Mouse (Mus musculus) gastrocnemius, adult 2 months (tissue): Measurements from ENCODE around the gene Mlxip. TPM values are rescaled to one million over a fixed set of nuclear protein-coding genes. Genes with fewer than 3 reads are reported as not detected.
A peak's percentile ranks its signal among the peaks of the same experiment; 100 is the strongest.

Experiments
- DNase-seq: peaks from one replicate; pipeline ENCODE4 v3.0.0; 2022
- H3K27ac ChIP-seq: fragments of 200-600 bp; 2 replicates; pipeline ENCODE4 v1.8.1; 2022; ENCODE audit warnings: mild to moderate bottlenecking
- H3K4me3 ChIP-seq: fragments of 200-600 bp; 2 replicates; pipeline ENCODE4 v1.8.1; 2022; ENCODE audit warnings: mild to moderate bottlenecking, moderate library complexity
- CTCF ChIP-seq: fragments of 200-600 bp; IDR thresholded peaks from 2 replicates; pipeline ENCODE4 v1.8.1; 2022; ENCODE audit warnings: antibody characterized with exemption, mild to moderate bottlenecking, moderate library complexity
- intact Hi-C: fragments of 180-260 bp; cut with DNase I; formaldehyde crosslinking; loops from one replicate; pipeline ENCODE4 v1.15.1; 2025
- long read RNA-seq, 2 experiments: library from polyadenylated mRNA; stranded (forward); transcript quantifications; one replicate each; pipeline ENCODE4 v2.0.0; 2021
- total RNA-seq, 2 experiments: library from RNA; stranded (reverse); gene quantifications; 2 replicates each; pipeline ENCODE4 v1.2.3; 2021

Gene Mlxip
- 10 to 100 TPM; 55.7 to 66.0 TPM for total RNA-seq
- long read RNA-seq, experiment 1, full-length matches to known transcripts = 2 of 39 reads
- long read RNA-seq, experiment 1, partial matches to known transcripts = 8 of 39 reads
- long read RNA-seq, experiment 1, other reads (novel, unspliced or antisense) = 29 of 39 reads
- long read RNA-seq, experiment 2, partial matches to known transcripts = 6 of 17 reads
- long read RNA-seq, experiment 2, other reads (novel, unspliced or antisense) = 11 of 17 reads

DNA sequence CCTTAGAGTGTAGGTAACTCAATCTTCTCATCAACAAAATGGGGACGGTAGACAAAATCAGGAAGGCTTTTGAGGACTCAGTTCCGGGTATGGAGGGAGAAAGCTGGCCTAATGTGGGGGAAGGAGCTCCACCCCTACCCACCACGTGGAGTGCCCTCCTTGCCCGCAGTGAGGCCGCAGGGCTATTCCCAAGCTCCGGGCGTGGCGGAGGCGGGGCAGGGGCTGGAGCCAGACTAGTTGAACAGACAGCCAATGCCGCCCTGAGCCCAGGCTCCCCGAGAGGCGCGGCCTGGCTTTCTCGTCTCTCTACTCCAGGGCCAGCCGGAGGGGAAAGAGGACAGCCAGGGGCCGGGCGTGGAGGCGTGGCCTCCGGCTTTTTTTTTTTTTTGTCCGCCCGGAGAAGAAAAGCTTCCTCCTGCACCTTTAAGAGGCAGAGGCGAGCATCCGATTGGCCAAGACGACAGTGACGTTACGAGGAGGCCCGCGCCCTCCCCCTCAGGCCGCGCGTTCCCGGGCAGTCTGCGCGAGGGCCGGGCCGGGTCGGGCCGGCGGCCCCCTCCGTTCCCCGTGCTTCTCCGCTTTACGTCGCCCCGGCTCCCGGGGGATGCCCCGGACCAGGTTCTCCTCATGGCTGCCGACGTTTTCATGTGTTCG lies at the start of gene Mlxip:
TSS of gene Mlxip (plus strand) at position 496 of the 654 bp plus-strand sequence.
- DNase-seq = peak; percentile 98
- peak within 1 kb of the TSS; percentile 98 for H3K27ac ChIP-seq
- intact Hi-C loops = loop anchor here (5.0 kb wide), 1 partner anchor 38 kb away; no protein-coding TSS in a partner anchor
- no peak for TF ChIP-seq CTCF
- peak within 1 kb of the TSS; percentile 74 for H3K4me3 ChIP-seq

GRCm38 (mm10) chr5:123344963-123345852 lies 49.4 kb upstream of the Mlxip start:
- TF ChIP-seq CTCF = no peak
- peak overlapping the region; percentile 95 for H3K4me3 ChIP-seq
- peak; percentile 77 for DNase-seq
- H3K27ac ChIP-seq = peak overlapping the region; percentile 93
- intact Hi-C loops = loop anchor here (5.0 kb wide), 1 partner anchor 43 kb away; no protein-coding TSS in a partner anchor

DNA sequence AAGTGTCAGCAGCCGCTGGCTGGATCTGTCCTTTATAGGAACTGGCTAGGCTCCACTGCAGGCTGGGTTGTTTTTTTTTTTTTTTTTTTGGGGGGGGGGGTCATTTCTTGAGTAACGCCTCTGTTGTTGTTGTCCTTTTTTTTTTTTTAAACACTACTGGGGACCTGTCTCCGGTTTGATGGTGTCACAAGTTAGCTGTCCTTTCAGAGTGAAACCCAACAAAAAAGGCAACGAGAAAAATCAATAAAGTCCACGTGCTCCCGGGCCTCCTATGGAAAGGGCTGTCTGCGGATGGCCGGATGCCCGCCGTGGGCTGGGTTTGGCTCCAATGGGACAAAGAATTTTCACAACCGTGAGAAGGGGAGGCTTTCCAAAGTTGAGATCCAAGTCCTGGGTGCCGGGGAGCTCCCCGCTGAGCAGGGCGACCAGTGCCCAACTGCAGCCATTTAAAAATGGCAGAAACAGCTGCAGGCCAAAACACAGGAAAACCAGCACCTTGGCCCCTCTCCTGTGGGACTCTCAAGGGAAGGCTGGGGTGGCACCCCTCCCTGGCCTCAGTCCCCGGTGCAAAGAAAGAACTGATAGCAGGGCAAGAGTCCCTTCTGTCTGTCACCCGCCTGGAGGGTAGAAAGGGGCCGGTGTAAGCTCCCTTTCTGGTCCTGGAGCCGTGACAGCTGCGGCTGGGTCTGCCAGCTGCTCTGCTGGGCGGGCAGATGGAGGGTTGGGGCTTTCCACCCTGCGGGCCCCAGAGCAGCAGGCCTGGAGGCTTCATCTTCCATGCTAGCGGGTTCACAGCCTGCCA lies 48.5 kb upstream of the Mlxip start:
- intact Hi-C loops = no loop called here
- no peak for TF ChIP-seq CTCF
- peak overlapping the region; percentile 93 for H3K27ac ChIP-seq
- peak; percentile 87 for DNase-seq
- peak overlapping the region; percentile 95 for H3K4me3 ChIP-seq

DNA sequence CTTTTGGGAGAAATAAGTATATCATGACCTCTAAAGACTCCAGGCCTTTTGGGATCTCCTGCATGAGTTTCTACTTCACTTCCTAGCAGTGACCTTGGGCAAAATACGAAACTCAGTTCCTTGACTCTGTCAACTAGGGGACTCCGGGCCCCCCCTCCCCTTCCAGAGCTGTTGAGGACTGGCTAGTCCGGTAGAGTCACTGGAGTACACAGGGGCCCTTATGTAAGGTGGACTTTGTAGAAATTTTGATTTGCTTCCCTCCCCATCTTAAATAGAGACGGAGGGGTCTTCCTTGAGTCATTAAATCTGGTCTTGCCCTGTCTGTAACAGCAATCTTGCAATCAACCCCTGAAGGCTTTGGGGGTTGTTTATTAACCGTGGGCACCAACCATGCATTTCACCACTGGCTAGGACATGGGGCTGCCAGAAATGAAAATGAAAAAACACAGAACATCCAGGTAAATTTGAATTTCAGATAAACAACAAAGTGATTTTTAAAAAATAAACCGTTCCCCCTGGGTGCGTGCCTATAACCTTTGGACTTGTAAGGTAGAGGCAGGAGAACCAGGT lies 47.8 kb upstream of the Mlxip start:
- Histone ChIP-seq H3K27ac (peak overlapping the region; percentile 93), H3K4me3 (peak overlapping the region; percentile 95)
- no peak for DNase-seq
- TF ChIP-seq CTCF = no peak
- intact Hi-C loops = no loop called here

- DNase-seq = no peak
- no peak for TF ChIP-seq CTCF
- intact Hi-C loops = no loop called here
- H3K4me3 ChIP-seq = no peak overlapping the region
- no peak overlapping the region for H3K27ac ChIP-seq
Observed at GRCm38 (mm10) chr5:123347985-123348384, 46.6 kb upstream of the Mlxip start.

GRCm38 (mm10) chr5:123350386-123350785 lies 44.2 kb upstream of the Mlxip start:
- intact Hi-C loops = no loop called here
- peak; percentile 57 for DNase-seq
- peak; percentile 49 for TF ChIP-seq CTCF
- Histone ChIP-seq H3K27ac (no peak overlapping the region), H3K4me3 (no peak overlapping the region)

DNA sequence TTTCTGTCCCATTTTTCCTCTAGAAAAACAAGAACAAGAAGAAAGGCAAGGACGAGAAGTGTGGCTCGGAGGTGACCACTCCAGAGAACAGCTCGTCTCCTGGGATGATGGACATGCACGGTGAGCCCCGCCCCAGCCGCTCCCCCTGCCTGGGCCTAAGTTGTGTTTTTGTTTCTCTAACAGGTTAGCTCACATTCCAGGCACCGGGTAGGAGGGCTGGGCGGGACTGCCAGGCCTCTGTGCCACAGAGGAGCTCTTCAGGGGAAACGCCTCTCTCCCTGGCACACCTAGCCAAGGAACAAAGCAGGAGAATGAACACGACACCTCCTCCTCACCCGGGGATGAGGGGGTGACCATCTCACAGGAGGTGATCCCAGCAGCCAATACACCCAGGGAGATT lies 38.7 kb upstream of the Mlxip start:
- H3K27ac ChIP-seq = no peak overlapping the region
- DNase-seq = no peak
- no peak overlapping the region for H3K4me3 ChIP-seq
- TF ChIP-seq CTCF = no peak
- intact Hi-C loops = no loop called here

DNA sequence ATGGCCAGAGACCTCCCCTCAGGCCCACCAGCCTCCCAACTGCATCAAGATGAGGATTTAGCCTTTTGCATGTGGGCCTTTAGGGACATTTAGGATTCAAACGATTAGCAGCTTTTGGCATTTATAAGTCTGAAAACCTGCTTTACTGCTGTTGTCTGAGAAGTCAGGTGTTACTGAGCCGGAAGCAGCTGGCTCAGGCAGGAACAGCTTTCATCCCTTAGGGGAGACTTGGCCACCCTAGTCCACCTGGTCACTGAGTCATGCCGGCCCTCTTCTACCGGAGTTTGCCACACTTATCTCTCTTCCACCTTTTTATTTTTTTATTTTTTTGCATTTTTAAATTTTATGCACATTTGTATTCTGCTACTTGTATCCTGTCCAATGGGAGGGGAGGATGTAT lies 37.3 kb upstream of the Mlxip start:
- DNase-seq = no peak
- Histone ChIP-seq H3K27ac (no peak overlapping the region), H3K4me3 (no peak overlapping the region)
- intact Hi-C loops = no loop called here
- no peak for TF ChIP-seq CTCF

- Histone ChIP-seq H3K4me3 (no peak overlapping the region), H3K27ac (no peak overlapping the region)
- TF ChIP-seq CTCF = no peak
- no peak for DNase-seq
- intact Hi-C loops = no loop called here
Observed at GRCm38 (mm10) chr5:123359431-123359830, 35.2 kb upstream of the Mlxip start.

GRCm38 (mm10) chr5:123362911-123363310 lies 31.7 kb upstream of the Mlxip start:
- Histone ChIP-seq H3K4me3 (no peak overlapping the region), H3K27ac (peak overlapping the region; percentile 87)
- TF ChIP-seq CTCF = peak; percentile 18; the same call in 1 of the 2 replicates
- intact Hi-C loops = no loop called here
- DNase-seq = no peak

GRCm38 (mm10) chr5:123364302-123364971 lies 30.2 kb upstream of the Mlxip start:
- peak overlapping the region; percentile 87 for H3K27ac ChIP-seq
- peak; percentile 80 for DNase-seq
- intact Hi-C loops = no loop called here
- TF ChIP-seq CTCF = no peak
- peak overlapping the region; percentile 36 for H3K4me3 ChIP-seq
